Mouse (Mus musculus): ENCODE data around the gene Sdc4.

Gene Sdc4

GRCm38 (mm10) chr2:164449341-164450042 is 5.8 kb upstream of the Sdc4 start:
- DNase-seq: no peak

GRCm38 (mm10) chr2:164448921-164449320 is 5.2 kb upstream of the Sdc4 start:
- DNase-seq: no peak

GRCm38 (mm10) chr2:164448140-164448539 is 4.5 kb upstream of the Sdc4 start:
- no peak for DNase-seq

GRCm38 (mm10) chr2:164446086-164446469 is 2.4 kb upstream of the Sdc4 start:
- no peak for DNase-seq

- no peak for DNase-seq
These were observed 1.9 kb upstream of the Sdc4 start for GRCm38 (mm10) chr2:164445399-164446085.

GRCm38 (mm10) chr2:164444701-164445100 is 1.0 kb upstream of the Sdc4 start:
- no peak for DNase-seq

GRCm38 (mm10) chr2:164443051-164443437 is 643 bp downstream of the Sdc4 start:
- peak; percentile 94 to 96 for DNase-seq

- DNase-seq: peak in 1 of 2 experiments; percentile 64
These were observed 1.2 kb downstream of the Sdc4 start for GRCm38 (mm10) chr2:164442315-164443050.

- no peak for DNase-seq
These were observed 2.0 kb downstream of the Sdc4 start for GRCm38 (mm10) chr2:164441731-164442130.

GRCm38 (mm10) chr2:164441155-164441554 is 2.5 kb downstream of the Sdc4 start:
- DNase-seq: no peak

GRCm38 (mm10) chr2:164440314-164440713 is 3.4 kb downstream of the Sdc4 start:
- peak; percentile 73 to 88 for DNase-seq

- DNase-seq: no peak
These were observed 4.7 kb downstream of the Sdc4 start for GRCm38 (mm10) chr2:164439001-164439421.

GRCm38 (mm10) chr2:164438257-164438656 is 5.4 kb downstream of the Sdc4 start:
- DNase-seq: peak in 1 of 2 experiments; percentile 39

- no peak for DNase-seq
These were observed 6.0 kb downstream of the Sdc4 start for GRCm38 (mm10) chr2:164437710-164438109.

- DNase-seq: peak in 1 of 2 experiments; percentile 49
These were observed 6.7 kb downstream of the Sdc4 start for GRCm38 (mm10) chr2:164436961-164437360.

- DNase-seq: no peak
These were observed 7.3 kb downstream of the Sdc4 start for GRCm38 (mm10) chr2:164436215-164436913.

GRCm38 (mm10) chr2:164435216-164436090 is 8.2 kb downstream of the Sdc4 start:
- DNase-seq: no peak

GRCm38 (mm10) chr2:164434681-164435080 is 9.0 kb downstream of the Sdc4 start:
- DNase-seq: no peak

- DNase-seq: no peak
These were observed 10.3 kb downstream of the Sdc4 start for GRCm38 (mm10) chr2:164433278-164433895.

GRCm38 (mm10) chr2:164432541-164433191 is 11.0 kb downstream of the Sdc4 start:
- peak in 1 of 2 experiments; percentile 74 for DNase-seq
